Mouse (Mus musculus): ENCODE data around the gene March7.

March7 gene

DNA sequence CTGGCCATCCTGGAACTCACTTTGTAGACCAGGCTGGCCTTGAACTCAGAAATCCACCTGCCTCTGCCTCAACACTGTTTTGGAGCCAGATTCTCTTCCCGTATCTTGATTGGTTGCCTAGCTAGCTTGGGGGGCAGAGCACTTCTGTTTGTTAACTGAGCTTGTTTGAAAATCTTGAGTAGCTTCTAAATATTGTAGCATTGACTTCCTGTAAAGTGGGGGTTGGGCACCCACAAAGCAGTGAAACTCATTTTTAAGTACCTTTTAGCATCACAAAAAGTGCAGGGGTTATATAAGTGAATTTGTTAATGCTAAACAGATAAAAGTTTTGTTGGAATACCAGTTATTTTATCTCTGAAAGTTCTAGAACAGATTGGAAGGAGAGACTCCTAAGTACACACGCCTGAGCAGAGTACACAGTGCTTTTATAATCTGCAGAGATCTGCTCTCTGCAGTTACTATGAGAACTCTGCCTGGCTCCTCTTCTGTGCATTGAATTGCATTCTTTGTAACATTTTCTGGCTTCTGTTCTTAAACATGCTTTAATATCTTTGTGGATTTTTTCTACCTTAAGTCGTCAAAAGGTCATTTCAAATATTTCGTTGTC is 7.0 kb downstream of the March7 start:
- DNase-seq: peak; percentile 71

- peak; percentile 75 for DNase-seq
Measured at GRCm38 (mm10) chr2:60217620-60218019, 7.9 kb downstream of the March7 start.

DNA sequence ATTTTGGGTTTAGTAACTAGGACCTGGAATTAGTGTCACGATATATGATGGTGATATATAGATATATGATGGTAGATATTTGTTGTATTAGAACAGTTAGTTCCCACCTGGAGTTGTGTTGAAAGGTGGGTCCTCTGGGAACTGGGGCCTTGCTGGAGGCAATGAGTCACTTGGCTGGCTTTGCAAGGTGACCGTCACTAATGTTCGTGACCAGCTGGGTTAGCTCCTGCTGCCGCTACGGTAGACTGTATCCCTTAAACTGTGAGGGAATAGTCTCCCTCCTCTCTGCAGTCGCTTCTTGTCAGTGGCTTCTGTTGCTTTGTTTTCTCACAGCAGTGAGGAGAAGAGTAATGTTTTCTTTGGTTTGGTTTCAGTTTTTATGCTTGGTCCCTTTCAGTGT is 11.5 kb downstream of the March7 start:
- peak; percentile 90 for DNase-seq

DNA sequence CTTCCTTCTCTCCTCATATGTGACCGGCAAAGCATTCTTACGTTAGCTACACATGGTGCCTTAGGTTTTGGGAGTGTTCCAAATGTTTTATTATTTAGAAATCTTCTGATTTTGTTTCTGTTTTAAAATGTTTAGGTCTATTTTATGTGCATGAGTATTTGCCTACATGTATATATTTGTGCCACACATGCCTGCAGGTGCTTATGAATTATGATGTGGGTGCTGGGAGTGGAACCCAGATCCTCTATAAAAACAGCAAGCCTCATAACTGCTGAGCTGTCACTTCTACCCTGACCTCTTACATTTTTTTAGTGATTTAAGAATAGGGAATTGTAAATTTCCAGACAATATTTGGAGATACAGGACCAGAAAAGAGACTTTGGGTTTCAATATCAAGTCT is 12.3 kb downstream of the March7 start:
- DNase-seq: peak; percentile 70

- DNase-seq: peak; percentile 30
Measured at GRCm38 (mm10) chr2:60223489-60223888, 13.8 kb downstream of the March7 start.

GRCm38 (mm10) chr2:60228470-60228869 is 18.8 kb downstream of the March7 start:
- DNase-seq: peak; percentile 19

DNA sequence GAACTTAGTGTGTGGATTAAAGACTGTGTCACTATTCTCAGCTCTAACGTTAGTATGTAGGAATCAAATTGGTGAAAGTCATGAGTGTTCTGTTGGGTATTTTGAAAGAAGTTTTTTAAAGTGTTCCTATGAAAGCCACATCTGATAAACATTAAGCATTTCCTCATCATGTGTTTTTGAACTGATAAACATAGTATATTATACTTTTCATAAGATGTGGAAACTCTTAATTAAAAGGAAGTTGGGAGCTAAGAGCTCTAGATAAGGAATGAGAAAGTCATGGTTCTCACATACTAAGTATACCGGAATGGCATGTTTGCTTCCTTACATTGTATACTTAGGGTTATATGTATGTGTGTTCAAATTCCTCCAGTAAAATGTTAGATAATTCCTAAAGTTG is 20.7 kb downstream of the March7 start:
- no peak for DNase-seq

DNA sequence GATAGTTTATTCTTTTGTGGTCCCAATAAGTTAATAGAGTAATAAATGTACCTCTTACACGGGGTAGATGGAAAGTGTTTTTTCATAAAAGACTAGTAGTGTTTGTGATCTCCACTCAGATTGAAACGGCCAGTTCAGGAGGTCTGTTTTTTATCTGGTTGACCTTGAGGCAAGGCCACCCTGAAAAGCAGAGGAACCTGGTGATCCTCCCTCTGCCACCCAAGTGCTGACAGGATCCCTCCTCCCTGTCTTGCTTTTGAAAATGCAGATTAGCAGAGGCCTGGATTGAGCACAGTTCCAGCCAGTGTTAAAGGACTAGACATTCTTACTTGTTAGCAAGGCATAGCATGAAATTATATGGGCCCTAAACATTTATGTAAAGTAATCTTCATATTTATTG is 23.5 kb downstream of the March7 start:
- peak; percentile 76 for DNase-seq

- DNase-seq: peak; percentile 74
Measured at GRCm38 (mm10) chr2:60234506-60234905, 24.8 kb downstream of the March7 start.

DNA sequence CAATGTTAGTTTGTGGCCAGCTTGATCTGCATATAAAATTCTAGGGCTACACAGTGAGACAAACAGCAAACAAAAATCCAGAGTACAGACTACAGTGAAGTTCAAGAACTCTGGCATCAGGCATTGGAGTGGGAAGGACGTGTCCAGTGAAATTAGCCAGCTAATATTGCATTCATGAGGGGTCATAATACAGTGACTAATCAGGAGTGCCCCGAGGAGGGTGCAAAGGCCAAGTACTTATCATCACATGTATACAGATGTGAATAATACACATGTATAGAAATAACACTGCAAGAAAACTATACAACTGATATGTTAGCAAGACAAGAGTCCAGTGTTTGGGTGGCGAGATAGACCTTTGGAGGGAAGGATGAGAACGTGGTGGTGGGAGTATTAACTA is 43.1 kb downstream of the March7 start:
- no peak for DNase-seq

DNA sequence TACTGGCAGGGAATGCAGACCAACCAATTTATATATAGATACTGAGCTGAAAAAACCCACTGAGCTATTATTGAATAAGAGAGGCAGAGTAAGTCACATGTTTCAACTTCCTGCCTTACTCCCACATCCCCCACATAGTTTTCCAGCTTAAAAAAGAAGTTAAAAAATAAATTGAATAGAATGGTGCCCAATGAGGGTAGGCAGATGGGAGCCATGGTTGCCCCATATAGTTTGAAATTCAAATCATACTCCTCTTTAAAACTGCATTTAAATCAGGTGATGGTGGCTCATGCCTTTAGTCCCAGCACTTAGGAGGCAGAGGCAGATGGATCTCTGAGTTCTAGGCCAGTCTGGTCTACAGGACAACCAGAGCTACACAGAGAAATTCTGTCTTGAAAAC is 43.8 kb downstream of the March7 start:
- no peak for DNase-seq

DNA sequence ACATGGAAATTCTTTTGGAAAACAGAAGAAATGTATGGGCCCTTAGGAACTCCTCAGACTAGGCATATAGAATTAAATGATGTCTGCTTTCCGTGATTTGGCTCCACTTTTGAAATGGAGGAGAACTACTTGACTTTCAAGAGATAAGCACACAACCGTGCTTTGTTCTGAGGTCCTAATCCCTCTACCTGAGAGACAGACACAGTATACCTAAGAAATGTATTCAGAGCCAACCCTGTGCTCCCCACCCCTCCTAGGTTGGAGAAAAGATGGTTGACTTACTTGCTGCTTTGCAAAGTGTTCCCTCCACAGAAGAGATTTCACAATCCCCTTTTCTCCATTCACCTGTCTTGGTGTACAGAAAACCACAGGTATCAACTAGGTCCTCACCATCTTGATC is 47.1 kb downstream of the March7 start:
- DNase-seq: peak; percentile 16

- peak; percentile 78 for DNase-seq
Measured at GRCm38 (mm10) chr2:60259186-60259585, 49.5 kb downstream of the March7 start.

GRCm38 (mm10) chr2:60260621-60261350 is 51.1 kb downstream of the March7 start:
- DNase-seq: peak; percentile 82

- DNase-seq: peak; percentile 66
Measured at GRCm38 (mm10) chr2:60267567-60267966, 57.9 kb downstream of the March7 start.

DNA sequence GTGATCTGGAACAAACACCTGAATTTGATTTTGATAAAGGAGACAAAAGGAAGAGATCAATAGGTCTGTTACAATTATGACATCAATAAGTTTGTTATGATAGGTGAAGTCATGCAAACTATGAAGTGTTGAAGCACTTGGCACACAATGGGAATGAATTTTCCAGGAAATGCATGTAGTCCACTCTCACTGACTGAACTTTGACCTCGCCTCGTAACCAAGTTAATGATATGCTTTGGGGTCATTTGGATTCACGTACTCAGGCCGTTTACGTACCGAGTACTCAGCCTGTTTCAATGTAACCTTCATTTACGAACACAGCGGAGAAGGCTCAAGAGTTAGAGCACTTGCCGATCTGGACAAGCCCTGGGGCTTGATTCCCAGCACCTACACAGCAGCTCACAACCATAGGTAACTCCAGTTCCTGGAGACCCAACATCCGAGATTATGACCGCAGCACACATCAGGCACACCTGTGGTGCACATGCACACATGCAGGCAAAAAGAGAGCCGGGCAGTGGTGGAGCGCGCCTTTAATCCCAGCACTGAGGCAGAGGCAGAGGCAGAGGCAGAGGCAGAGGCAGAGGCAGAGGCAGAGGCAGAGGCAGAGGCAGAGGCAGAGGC is 60.3 kb downstream of the March7 start:
- peak; percentile 76 for DNase-seq

DNA sequence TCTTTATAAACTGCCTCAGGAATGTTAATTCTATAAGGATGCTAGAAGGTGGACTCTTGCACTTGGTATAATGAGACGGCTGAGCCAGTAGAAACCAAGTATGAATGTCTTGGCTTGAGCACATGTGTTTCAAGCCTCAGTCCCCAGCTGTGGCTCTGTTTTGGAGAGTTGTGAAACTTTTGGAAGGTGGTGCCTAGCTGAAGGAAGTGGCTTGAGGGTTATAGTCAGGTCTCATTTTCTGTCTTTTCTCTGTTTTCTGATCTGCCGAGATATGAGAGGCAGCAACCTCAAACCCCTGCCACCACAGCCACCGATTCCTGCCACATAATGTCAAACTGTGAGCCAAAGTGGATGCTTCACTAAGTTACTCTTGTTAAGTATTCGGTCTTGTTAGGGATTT is 68.9 kb downstream of the March7 start:
- DNase-seq: peak; percentile 85

DNA sequence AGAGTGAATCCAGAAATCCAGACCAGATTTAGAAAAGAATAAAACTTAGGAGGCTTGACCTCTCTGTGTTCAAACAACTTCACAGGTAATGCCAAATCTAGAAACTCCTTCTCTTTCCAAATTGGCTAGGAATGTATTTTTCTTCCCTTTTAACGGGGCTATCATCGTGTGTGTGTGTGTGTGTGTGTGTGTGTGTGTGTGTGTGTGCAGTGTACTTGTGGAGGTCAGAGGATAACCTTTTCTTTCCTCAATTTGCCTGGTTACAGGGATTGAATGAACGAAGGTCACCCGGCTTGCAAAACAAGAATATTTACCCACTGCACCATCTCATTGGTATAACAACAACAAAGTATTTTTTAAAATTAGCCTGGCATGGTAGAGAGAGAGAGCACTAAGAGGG is 72.9 kb downstream of the March7 start:
- peak; percentile 64 for DNase-seq

GRCm38 (mm10) chr2:60283208-60283750 is 73.6 kb downstream of the March7 start:
- no peak for DNase-seq

- peak; percentile 98 for DNase-seq
Measured at GRCm38 (mm10) chr2:60283751-60284466, 74.2 kb downstream of the March7 start.

DNA sequence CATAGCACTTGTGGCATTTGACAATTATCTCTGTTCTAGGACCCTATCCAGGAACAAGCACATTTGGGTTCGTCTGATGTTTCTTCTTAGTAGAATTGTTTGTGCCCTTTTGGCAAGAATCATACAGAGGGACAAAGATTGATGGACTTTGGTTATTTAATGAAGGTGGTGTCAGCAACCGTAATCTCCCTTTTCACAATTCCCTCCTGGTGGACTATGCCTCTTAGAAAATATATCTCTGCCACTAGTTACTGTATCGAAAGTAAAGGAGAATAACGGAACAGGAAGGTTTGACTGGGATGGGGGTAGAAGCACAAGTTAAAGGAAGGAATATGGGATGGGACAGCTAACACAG is 74.8 kb downstream of the March7 start, which contains the start of gene Cd302:
Cd302 (minus strand) TSS at position 22 of the 355 bp plus-strand sequence.
- no peak for DNase-seq

- no peak for DNase-seq
Measured at GRCm38 (mm10) chr2:60285107-60285617, 75.5 kb downstream of the March7 start.

DNA sequence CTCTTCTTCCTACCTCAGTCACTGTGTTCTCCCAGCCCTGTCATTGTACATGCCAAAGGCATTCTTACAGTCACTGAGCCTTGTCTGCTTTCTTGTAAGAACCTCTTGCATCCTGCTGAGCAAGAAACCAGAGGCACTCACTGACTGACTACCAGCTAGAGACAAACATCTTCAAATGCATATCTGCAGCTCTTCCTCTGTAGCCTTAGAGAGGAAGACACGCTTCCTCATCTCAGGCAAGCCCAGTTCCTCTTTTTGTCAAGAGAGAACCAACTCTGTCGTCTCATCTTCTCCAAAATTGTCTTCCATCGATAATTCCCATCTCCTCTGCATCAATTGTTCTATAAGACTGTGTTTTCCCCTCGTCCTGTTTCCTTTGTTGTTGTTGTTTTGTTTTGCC is 78.9 kb downstream of the March7 start:
- DNase-seq: peak; percentile 94
